Mouse (Mus musculus): ENCODE data around the gene Dapk1.
"Not testable (repeated sequence)": the region's sequence is repeated elsewhere in the genome, so short reads cannot be mapped to it uniquely, and the experiment has no call there.

Dapk1 gene

DNA sequence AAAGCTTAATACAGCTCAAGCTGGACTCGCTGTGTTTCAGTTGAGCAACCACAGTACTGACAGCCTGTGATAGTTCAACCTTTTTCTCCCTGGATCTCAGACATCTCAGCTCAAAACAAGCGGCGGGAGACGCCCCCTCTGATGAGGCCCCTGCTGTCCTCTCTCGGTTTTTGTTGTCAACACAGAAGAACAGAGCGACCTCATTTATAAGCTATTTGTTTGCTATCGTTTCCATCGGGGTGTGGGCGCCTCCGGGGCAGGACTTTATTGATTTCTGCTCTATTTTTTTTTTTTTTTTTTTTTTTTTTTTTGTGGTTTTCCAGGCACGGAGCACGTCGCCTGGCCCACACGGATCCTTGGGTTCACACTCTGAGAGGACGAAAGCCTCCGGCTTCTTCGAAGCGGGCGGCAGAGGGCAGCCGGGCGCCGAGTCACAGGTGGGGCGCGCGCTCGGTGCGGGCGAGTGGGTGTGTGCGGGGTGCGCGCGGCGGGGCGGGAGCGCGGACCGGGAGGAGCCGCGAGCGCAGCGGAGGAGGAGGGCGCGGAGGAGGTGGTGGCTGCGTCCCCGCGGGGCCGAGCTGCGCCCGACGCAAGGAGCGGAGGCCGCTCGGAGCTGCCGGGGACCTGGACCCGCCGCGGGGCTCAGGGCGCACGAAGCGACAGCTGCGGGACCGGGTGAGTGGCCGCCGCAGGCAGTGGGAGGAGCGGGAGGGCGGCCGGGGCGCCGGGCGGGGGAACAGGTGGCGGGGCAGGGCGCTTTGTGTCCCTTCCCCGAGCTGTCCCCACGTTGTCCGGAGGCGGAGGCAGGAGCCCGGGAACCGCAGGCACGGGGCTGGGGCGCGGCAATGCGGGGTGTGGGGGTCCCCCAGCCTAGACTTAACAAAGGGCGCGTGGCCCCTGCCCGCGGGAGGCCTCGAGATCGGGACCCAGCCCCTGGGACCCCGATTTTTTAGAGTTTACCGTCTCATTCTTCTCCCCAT is at the start of gene Dapk1:
Gene Dapk1 (plus strand): TSS at position 512 of the 980 bp plus-strand sequence.
- peak; percentile 82 for DNase-seq (ENCODE audit: low read depth, low spot score)

DNA sequence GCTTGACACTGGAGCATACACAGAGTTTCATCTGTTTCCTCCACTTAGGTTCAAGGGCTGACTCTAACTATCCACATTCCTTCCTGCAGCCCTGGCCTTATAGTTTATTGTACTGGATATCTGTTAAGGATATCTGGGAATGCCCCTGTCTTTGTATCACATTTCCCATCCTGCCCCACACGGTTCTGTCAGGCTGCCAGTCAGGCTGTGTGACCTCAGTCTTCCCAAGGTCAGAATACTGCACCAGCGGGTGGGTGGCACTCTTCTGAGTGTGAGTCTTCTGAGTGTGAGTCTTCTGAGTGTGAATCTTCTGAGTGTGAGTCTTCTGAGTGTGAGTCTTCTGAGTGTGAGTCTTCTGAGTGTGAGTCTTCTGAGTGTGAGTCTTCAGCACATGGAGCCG is 48.4 kb upstream of the Dapk1 start:
- DNase-seq (ENCODE audit: low read depth, low spot score) = no peak

DNA sequence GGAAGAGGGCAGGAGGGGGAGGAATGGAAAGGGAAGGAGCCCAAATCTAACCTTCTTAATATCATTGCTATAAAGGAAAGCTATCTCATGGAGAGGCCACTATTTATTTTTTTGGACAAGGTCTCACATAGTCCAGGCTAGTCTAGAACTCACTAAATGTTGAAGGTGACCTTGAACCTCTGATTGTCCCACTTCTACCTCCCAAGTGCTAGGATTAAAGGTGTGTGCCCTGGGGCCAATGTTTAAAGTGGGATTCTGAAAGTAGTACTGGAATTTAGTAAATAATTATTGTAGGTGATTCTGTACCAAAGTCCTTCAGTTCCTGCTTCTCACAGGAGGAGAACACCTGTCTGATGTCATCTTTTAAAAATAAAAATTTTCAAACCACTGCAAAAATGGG is 45.3 kb upstream of the Dapk1 start:
- DNase-seq (ENCODE audit: low read depth, low spot score) = no peak

DNA sequence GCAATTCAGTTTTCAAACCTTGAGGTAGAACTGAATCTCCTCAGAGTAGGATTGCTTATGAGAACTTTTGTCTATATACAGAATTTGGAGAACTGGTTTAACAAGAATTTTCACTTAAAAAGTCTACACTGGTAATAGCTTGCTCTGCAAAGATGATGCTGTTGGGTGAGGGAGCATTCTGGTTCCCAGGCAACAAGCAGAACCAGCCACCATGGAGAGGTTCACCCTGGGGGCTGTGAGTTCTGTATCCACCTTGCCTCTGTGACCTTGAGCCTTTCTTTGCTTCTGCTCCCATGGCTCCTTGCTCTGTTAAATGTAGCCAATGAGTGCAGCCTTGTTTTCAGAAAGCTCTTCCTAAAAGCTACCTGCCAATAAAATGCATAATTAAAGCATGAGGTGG is 44.8 kb upstream of the Dapk1 start:
- DNase-seq (ENCODE audit: low read depth, low spot score) = no peak

DNA sequence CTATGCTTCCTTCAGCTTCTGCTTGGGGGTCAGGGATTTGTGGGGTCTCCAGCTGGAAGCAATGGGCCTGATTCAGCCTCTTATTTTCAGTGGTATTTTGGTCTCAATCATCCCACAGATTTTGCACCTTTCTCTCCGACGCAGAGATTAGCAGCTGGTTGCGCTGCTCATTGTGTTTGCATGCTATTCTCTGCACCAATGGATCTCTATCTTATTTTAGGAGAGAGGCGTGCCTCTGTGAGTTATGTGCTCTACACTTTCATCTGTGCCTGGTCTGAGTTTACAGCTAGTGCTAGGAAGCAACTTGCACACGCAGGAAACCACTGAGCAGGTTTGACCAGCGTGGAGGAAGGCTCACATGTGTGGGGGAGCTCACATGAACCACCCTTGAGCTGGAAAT is 37.4 kb upstream of the Dapk1 start:
- no peak for DNase-seq (ENCODE audit: low read depth, low spot score)

DNA sequence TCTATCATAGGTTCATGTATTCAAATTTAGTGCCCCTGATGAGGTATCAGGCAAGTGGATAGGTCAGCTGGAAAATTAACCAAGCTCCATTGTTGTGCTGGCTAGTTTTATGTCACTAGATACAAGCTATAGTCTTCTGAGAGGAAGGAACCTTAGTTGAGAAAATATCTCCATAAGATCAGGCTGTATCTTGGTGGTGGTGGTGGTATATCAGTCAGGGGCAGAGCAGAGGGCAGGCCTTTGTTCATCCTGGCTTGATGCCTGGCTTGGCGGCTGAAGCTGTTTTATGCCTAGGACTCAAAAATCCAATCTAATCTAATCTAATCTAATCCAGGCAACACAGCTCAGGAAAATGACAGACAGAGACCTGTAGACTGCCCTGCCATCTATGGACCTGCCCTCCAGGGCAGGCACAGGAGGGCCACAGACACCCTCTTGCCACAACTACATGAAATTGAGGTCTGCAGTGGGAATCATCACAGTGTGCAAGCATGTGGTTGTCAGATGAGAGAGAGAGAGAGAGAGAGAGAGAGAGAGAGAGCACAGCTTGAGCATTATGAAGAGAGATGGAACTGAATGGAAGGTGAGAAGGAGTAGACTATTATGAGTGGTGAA is 32.7 kb upstream of the Dapk1 start:
- DNase-seq (ENCODE audit: low read depth, low spot score) = no peak

DNA sequence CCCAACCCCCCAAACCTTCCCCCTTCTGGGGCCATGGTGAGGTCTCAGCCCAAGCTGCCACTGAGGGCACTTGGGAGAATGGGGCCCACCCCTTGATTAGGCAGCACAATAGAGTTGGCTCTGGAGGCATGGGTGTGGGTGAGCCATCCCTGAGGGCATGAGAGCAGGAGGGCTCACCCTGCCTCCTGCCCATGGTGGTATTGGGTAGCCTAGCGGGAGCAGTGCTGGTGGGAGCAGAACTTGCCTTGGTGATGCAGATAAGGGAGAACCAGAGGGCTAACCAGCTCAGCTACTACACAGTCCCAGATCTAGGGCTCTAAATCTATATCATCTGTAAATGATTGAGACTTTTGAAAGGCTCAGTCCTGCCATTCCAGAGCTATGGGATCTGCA is 32.2 kb upstream of the Dapk1 start:
- no peak for DNase-seq (ENCODE audit: low read depth, low spot score)

DNA sequence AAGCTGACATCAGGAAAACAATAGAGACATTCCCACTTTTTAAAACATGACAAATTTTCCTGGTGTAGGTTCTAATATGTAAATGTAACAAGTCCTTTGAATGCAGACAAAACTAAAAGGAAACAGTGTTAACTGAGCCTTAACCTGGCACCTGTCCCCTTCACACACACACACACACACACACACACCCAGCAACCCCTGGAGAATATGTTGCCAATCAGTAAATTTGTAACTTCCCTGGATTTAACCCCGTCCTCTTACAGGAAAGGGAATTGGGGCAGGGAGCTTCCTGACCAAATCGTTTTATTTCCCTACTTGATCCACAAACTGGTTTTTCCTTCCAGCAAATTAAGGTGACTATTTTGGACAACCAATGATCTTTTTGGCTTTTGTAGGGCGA is 28.2 kb upstream of the Dapk1 start:
- no peak for DNase-seq (ENCODE audit: low read depth, low spot score)

DNA sequence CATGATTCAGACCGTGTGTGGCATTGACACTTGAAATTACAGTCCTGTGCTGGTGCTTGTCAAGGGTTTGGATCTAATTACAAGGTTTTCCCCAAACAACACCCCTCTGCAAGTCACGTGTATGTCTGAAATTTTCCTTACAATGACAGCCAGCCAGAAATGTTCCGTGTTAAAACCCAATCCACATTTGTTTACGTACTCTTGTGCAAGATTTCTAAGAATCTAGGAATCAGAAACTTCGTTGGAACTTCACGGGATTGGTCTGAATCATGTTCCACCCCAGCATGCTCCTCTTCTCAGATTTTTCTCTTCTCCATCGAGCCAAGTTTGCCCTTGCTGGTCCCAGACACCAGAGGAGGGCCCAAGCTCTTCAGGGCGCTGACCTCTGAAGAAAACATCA is 27.8 kb upstream of the Dapk1 start:
- no peak for DNase-seq (ENCODE audit: low read depth, low spot score)

DNA sequence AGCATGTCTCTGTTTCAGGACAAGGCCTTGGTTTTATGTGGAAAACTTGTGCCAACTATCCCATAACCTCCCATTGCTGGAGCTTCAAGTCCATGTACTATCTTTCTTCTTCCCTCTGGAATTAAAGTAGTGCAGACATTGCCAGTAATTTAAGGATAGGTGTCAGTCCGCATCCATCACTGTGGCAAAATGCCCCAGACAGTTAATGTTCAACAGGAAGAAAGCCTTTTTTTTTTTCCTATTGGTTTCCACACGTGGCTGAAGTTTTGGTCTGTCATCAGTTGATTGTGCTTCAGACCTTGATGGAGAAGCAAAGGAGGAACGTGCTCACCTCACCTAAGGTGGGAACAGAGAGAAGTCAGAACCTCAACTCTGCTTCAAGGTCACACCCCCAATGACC is 23.2 kb upstream of the Dapk1 start:
- no peak for DNase-seq (ENCODE audit: low read depth, low spot score)

DNA sequence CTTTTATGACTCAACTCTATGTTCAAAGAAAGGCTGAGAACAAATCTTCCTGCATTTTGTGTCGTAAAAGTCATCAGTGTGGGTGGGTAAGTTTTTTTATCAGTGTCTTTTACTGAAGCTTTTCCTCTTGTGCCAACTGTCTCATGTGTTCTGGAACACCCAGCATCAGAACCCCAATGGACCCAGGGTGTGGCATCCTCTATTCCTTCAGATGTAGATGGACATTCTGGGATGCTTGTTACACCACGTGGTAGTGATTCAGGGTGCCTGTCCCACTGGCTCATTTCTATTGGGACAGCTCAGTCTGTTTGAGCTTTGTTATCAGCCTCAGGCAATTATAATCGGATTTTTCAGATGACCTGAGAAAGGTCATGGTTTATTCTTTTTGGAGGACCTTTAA is 6.9 kb upstream of the Dapk1 start:
- no peak for DNase-seq (ENCODE audit: low read depth, low spot score)

DNA sequence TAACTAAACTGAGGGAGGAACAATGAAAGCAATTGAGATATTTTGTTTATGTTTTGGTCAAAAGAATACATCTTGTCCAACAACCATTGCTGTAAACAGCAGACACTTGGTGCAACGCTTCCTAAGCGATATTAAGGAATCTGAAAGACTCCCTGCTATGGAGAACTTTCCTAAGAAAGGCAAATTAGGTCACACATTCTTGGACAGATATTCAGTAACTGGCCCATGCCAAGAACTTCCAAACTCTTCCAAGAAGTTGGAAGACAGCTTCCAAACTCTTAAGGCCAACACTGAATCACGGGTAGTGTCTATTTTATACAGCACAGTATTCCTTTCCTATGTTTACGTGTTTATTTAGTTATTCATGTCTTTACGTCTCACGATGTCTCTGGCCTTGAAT is 6.2 kb upstream of the Dapk1 start:
- no peak for DNase-seq (ENCODE audit: low read depth, low spot score)

DNA sequence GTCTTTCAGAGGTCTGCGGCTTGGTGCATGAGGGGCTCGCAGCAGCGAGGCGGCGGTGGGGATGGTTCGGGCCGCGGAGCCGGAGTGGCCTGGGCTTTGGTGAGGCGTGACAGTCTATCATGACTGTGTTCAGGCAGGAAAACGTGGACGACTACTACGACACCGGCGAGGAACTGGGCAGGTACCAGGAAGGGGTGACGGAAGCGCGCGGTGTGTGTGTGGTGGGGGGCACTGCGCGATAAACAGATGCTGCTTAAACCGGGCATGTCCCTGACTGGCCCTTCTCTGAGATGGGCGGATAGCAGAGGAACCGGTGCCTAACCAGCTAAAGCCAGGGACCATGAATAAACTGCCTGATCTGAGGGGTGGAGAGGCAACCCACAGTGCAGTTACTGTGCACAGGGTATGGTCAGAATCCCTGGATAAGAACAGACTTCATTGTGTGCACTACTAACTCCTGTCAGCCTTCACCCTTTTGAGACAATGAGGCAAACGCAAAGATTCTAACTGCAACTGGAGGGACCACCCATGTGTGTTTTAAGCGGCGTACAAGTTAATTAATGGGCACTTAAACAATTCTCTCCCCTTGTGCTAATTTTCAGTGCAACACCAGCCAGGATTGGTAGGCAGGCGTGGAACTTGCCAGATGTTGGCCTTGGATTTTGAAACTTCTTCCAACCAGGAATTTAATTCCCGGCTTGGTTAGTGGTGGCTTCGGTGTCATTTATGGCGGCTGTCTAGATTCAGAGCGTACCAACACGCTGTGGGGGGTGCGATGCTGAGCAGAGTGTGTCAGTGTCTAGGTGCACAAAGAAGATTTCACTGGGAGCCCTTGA is 887 bp downstream of the Dapk1 start:
- DNase-seq (ENCODE audit: low read depth, low spot score) = no peak

DNA sequence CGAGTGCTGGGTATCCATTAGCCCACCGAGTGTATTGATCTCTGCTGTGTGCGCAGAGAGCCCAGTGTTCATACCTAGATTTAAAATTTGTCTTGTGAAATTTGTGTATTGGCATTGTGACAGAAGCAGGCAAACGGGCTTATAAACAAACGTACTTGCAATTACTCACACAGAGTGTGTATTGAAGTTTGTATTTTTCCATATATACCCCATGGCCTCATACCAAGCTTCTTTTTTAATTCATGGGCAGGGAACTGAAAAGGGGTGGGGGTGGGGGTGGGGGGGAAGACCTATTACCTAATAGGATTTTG is 1.5 kb downstream of the Dapk1 start:
- DNase-seq (ENCODE audit: low read depth, low spot score) = no peak

DNA sequence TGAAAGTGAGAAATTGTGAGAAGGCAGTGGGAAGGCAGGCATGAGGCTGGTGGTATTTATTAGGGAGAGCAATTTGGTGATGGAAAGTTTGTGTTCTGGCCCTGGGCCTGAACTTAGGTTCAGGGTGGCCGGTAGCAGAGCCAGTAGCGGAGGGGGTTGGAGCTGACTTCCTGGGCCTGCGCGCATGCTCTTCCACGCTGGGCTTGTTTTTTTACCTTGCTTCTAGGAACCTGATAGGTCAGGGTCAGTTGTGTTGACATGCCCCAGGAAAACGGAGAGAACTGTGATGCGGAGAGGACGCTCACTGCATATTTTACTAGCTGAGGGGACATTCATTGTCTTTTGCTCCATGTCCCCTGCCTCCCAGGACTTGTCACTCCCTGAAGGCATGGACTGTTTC is 5.7 kb downstream of the Dapk1 start:
- no peak for DNase-seq (ENCODE audit: low read depth, low spot score)

DNA sequence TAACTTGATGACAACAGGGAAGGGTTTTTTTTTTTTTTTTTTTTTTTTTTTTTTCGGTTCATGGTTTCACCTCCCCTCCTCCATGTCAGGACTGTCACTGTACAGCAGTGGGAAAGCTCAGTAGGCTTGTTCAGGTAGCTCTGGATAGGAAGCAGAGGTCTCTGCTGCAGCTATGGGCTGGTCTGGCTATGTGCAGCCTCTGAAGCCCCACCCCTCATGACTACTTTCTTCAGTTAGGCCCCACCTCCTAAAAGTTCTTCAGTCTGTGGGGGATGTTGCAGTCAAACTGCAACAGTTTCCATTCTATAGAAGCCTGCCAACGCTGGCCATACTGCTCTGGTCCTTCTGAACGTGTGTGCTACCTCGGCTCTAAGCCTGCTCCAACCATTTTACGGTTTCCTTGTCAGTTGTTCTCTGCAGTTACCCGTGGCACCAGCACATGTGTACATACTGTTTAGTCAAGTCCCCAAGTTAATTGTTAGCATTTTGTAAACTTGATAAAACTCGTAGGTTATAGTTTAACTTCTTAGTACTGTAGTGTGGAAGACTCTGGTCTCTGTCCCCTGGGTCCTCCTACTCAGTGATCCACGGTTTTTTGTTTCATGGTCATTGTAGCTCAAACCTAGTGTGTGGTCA is 6.8 kb downstream of the Dapk1 start:
- DNase-seq (ENCODE audit: low read depth, low spot score) = no peak

DNA sequence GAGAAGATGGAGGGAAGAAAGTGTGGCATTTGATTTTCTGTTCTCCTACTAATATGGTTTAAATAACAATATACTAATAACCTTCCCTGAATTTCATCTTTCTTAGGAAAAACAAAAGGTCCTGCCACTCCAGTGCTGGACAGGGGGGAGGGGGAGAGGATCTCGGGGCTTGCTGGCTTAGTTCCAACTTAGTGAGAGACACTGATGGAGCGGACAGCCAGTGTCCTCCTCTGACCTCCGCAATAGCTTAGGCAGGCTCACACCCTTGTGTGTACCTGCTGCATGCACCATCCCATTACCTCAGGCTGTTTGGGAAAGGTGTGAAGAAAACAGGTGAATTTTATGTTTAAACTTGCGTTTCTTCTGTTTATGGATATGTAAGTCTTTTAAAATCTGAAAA is 7.5 kb downstream of the Dapk1 start:
- DNase-seq (ENCODE audit: low read depth, low spot score) = no peak

DNA sequence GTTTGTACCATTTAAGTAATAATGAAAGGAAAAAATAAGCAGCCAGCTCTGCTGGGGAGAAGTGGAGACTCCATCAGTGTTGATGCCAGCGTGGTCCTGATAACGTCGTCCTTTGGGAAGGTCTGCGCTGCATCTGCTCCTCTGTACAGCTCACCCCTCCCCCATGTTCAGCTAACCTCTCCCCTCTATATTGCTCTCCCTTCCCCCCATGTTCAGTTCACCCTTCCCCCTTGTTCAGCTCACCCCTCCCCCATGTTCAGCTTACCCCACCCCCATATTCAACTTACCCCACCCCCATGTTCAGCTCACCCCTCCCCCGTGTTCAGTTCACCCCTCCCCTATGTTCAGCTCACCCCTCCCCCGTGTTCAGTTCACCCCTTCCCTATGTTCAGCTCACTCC is 8.8 kb downstream of the Dapk1 start:
- DNase-seq (ENCODE audit: low read depth, low spot score) = no peak

DNA sequence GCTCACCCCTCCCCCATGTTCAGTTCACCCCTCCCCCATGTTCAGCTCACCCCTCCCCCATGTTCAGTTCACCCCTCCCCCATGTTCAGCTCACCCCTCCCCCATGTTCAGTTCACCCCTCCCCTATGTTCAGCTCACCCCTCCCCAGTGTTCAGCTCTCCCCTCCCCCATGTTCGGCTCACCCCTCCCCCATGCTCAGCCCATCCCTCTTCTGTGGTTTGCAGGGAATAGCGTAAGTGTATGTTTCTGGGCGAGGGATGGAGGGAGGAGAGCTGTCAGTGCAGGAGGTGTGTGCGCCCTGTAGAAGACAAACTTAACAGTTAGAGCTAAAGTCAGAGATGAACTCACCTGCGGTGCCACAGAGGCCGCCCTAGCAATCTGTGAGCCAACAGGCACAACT is 9.2 kb downstream of the Dapk1 start:
- DNase-seq (ENCODE audit: low read depth, low spot score) = not testable (repeated sequence)

DNA sequence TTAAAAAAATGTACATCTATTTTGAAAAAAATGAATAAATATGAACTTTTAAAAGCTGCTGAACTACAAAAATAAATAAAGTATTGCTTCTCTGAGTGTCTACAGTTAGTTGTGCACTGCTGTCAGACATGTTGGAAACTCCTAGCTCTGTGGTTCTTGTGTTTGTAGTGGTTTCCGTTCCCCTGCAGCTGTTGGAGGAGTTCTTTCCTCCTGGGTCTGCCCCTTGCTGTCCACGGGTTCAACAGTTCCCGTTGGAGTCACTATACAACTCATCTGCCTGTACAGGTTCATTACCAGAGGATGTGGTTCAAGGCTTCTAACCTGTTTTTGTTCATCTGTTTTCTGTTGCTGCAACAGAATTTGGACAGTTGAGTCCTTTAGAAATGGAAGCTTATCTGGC is 10.4 kb downstream of the Dapk1 start:
- DNase-seq (ENCODE audit: low read depth, low spot score) = no peak

DNA sequence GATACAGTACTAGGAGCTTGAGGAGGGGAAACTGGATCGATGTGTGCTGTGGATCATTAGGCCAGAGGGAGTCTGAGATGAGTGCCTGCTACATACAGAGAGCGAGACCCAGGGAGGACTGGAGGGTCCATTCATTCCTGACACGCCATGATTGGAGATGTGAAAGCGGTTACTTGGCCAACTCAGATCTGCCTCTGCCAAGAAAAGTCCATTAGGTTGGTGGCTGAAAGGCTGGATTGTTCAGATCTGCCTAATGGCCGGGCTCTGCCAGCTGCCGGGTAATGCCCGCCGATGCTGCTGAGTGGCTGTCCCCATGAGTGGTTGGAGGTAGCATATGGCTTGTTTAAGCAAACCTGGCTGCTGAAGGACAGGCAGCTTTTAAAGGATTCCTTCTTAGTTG is 12.4 kb downstream of the Dapk1 start:
- DNase-seq (ENCODE audit: low read depth, low spot score) = no peak

DNA sequence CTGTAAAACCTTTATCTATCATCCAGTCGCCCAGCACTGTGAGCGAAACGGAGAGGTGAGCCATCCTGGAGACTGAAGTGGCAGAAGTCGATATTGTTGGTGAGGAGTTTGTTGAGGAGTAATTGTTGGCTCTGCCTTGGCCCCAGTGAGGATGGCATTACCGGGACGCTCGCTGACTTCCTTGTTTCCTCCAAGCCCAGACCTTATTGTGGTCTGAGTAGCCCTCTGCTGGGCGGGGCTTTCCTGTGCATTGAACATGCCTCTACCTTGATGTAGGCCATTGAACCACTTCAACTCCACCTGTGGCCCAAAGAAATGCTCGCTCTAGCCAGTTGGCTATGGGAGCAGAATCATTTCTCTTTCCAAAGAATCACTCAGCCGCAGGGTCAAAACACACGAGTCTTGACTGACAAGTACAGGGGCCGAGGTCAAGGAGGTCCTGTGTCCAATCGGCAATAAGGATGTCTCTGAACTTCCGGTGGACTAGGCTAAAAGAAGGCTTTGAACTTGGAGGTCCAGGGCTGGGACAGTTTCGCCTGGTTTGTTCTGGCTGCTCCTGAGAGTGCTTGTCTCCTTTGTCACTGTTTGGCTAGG is 13.4 kb downstream of the Dapk1 start:
- DNase-seq (ENCODE audit: low read depth, low spot score) = no peak

Data from retina, postnatal 7 days (tissue).